Mouse (Mus musculus) megakaryocyte progenitor cell, adult 5-6 weeks (primary cell): Measurements from ENCODE around the gene Tnc. TPM values are rescaled to one million over a fixed set of nuclear protein-coding genes. Genes with fewer than 3 reads are reported as not detected.

Experiments
- ATAC-seq: replicated peaks from 2 replicates; pipeline ENCODE4 v1.8.0; 2016; ENCODE audit warnings: mild to moderate bottlenecking, moderate TSS enrichment, inconsistent platforms; ENCODE audit not compliant: poor library complexity
- total RNA-seq, 2 experiments: library from RNA; stranded (forward) in 1 of 2; stranded (reverse) in 1 of 2; fragments of 157-497, 149-512 nt in 1 of 2; fragments of 200-1000 nt in 1 of 2; gene quantifications; 2 replicates each; pipeline versions ENCODE4 v1.2.3 to v1.2.4; 2015 to 2017

Tnc gene
- total RNA-seq (2015) = 0.02 TPM in 1 of 2 replicates, not detected in the other
- total RNA-seq (2017) = 0.08 TPM in 1 of 2 replicates, not detected in the other

DNA sequence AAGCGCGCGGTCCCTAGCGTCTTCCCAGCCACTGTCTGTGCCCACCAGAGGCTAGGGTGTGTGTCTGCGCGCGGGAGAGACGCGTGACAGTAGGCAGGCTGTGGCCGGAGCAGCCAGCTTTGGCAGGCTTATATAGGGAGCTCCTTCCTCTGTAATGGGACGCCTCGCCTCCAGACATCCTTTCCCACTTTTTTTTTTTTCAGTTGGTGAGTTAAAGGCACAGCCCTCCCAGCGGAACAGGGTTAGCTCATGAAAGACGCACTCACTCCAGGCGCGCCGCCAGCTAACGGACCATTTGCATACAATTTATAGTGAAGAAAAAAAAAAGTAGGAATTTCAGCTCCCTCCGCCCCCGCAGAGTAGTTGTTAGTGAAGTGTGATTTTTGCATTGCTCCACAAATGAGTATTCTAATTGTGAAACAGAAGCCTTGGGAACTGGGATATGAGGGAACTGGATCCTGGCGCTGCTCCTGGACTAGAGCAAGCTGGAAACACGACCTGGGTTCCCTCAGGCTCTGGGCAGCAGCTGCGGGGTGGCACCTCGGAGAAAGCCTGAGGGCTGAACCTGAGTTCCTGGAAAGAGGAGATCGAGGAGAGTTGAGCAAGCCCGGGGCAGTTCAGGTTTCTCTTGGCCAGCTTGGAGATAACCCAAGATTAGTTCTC lies at the start of gene Tnc:
Gene Tnc (minus strand): TSS at position 185 of the 663 bp plus-strand sequence.
- no peak for ATAC-seq

GRCm38 (mm10) chr4:64094221-64094620 lies 47.4 kb upstream of the Tnc start:
- ATAC-seq = no peak

- peak; percentile 70 for ATAC-seq
These were observed 46.0 kb upstream of the Tnc start for GRCm38 (mm10) chr4:64092857-64093256.

DNA sequence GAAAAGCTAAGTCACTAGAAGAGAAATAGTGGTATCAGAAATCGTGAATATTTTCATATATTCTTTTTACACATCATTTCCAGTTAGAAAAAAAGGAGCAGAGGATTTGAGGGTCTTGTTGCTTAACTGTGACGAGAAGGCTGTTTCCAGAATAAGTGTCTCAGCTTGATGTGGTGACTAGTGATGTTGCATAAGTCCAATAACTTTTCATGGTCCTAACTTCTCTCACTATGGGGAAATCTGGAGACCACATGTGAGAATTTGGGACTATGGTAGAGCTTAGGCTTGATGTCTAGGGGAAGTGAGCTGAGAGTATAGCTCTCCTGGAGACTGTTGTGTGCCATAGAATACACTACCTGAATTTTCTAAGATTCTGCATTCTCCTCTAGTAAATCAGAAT lies 42.6 kb upstream of the Tnc start:
- peak; percentile 60 for ATAC-seq

DNA sequence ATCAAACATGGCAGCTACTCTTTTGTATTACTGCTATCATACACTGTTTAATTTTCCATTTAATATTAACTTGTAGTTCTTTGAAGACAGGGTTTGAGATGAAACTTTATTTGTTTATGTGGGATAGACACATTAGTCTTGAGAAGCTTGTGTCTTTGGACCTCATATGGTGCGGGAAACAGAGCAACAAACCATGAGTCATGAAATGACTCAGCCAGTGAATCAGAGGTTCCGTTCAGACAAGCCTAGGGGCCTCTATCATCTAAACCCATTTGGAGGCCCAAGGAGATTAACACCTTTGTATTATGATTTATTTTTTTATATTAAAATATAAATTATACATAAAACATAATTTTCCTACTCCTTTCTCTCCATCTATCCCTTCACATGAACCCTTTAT lies 40.9 kb upstream of the Tnc start:
- no peak for ATAC-seq

DNA sequence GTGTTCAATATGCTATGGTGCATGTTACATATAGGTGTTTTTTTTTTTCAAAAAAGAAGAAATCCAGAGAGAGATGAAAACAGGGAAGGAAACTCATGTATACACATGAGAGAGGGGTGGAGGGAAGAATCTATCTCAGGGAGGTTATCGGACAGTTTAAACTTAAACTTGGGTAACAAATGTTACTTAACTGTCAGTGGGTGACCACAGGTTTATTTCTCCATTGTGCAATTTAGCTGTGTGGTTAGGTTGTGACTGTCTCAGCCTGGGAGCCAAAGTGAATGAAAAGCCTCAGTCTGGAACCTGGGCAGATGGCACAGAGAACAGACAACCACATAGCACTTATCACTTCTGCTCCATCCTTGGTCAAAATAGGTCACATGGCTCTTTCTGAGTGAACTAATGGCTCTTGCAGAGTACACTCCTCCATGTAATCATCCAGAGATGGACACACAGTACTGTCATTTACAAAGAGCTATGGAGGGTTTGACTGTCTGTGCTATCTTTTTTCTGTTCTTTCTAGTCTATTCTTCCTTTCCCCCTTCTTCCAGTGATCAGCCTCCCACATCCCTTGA lies 39.3 kb upstream of the Tnc start:
- peak; percentile 88 for ATAC-seq

DNA sequence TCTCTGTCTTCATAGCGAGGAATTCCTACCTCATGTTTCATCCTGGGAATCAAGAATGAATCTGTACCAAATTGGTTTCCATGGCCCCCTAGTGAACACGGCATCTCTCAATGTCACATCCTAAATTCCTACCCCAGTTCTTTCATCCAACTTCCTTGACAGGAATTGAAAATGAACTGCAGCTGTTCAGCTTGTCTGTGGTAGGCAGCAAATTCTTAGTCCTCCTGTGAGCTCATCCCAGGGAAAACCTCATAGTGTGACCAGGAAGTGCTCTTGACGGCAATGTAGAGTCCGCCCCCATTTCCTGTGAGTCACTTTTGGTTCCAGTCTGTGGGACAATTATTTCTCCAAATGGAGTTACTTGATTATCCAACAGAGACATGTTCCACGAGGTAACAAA lies 37.0 kb upstream of the Tnc start:
- peak; percentile 63 for ATAC-seq

- ATAC-seq = no peak
These were observed 31.3 kb upstream of the Tnc start for GRCm38 (mm10) chr4:64078029-64078619.

GRCm38 (mm10) chr4:64076349-64077025 lies 29.7 kb upstream of the Tnc start:
- no peak for ATAC-seq

GRCm38 (mm10) chr4:64074725-64075124 lies 27.9 kb upstream of the Tnc start:
- ATAC-seq = no peak

- ATAC-seq = no peak
These were observed 20.6 kb upstream of the Tnc start for GRCm38 (mm10) chr4:64067394-64067793.

DNA sequence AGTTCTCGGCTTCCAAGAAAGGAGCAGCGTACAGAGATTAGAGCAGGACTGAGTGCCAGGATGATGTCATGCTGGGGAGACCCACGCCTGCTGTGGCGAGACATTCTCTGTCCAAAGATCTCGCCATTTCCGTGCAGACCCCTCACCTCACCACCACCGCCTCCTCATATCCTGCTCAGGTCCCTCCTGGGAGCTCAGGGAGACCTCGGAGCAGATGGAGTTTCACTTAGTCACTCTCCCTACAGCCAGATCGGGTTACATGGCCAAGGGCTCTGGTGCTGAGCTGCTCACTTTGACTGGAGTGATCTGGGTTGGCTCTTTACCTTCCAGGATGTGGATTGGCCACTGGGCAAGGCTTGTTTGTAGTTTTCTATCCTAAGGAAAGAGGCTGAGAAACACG lies 18.5 kb upstream of the Tnc start:
- ATAC-seq = no peak

DNA sequence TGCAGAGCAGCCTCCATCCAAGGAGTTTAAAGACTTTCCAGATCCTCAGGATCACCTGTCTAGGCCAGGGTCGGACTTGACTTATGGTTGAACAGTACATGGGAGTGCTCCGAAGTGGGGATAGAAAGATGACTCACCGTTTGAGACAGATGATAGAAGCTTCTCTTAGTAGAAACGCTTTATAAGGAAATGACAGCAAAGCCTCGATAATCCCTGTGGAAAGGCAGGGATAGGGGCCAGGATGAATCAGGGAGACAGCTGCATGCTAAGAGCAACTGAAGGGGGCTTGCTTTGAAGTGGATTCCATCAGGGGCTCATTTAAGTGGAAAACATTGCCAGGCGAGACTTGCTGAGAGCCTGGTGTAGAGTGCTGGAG lies 12.0 kb upstream of the Tnc start:
- ATAC-seq = no peak

DNA sequence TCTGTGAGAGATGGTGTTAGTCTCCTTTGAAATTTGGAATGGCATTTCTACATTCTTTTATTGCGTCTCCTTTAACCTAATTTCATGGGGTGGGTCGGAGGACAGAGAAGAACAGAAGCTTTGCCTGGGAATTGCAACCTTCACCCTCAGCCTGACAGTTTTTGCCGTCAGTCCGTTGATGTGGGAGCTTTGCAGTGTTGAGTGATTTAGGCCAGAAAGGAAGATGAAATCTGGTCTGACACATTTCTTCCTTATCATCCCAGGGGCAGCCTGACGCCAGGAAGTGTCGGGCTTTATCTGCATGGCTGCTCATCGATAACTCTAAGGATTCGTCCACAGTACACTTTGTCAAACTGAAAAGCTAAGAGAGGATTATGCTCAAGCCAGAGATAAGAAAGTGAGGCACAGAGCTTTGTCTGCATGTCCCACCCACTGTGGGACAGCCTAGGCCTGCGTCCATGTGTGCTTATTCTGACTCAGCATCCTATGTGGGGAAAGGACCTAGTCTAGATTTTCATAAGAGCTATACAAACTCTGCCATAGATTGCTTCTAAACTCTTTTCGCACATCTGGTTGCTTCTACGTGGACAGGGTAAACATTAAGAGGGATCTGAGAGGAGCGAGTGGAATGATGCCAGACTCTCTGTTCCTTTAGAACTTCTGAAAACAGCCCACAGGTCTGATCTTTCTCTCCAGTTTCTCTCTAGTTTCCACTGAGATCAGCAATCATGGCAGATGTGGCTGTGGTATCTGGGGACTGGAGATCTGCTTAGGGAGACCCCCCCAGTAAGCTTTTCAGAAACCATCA lies 11.4 kb upstream of the Tnc start:
- no peak for ATAC-seq

DNA sequence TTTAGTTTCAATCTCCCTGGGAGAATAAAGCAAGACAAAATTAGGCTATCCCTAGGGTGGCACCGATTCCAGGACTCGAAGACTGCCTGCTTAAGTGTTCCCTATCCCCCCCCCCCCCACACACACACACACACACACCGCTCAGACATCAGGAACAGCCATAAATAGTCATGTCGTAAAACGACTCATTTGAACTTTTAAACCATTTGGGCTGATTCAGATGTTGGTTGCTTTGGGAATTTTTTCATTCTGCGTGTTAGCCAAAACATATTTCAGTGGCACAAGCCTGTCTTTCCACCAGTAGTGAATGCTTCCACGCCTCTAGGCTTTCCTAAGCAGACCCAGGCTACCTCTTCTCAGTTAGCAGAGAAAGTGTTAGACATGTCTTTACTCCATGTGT lies 1.4 kb upstream of the Tnc start:
- ATAC-seq = no peak

- no peak for ATAC-seq
These were observed 2.9 kb downstream of the Tnc start for GRCm38 (mm10) chr4:64043893-64044292.

GRCm38 (mm10) chr4:64043371-64043770 lies 3.4 kb downstream of the Tnc start:
- ATAC-seq = no peak

GRCm38 (mm10) chr4:64039091-64039490 lies 7.7 kb downstream of the Tnc start:
- no peak for ATAC-seq

DNA sequence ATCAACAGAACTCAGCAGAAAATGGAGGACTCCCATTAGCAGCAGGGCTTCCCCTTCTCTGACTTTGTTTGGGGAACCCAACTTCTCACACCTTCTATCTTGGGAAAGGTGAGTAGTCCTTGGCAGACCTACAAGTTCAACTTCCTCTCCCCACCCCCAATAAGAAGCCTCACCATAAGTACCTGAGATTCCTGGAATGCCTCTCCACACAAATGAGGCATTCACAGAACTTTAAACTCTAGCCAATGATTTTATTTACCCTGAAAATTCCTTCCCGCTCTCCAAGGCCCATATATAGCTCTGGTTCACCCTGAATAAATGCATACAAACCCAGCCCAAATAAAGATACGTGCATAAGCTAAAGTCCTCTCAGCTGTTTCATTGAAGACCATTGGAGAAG lies 9.3 kb downstream of the Tnc start:
- no peak for ATAC-seq

GRCm38 (mm10) chr4:64034724-64035123 lies 12.1 kb downstream of the Tnc start:
- ATAC-seq = no peak

- no peak for ATAC-seq
These were observed 13.6 kb downstream of the Tnc start for GRCm38 (mm10) chr4:64033191-64033590.
